Mouse (Mus musculus) MEL (cell line): Measurements from ENCODE around the gene Smim17.

Experiments
- CTCF ChIP-seq, 3 experiments: IDR thresholded peaks in 2 of 3; conservative IDR thresholded peaks in 1 of 3; 2 replicates each; pipeline ENCODE4 v1.5.1; 2011 to 2012; ENCODE audit warnings: low read length in 3 of 3, low read depth in 2 of 3, mild to moderate bottlenecking in 2 of 3, improper control_type of control experiment in 1 of 3, inconsistent platforms in 1 of 3, mixed read lengths in 1 of 3, moderate library complexity in 1 of 3; ENCODE audit not compliant: control insufficient read depth in 1 of 3, insufficient read depth in 1 of 3, poor library complexity in 1 of 3, severe bottlenecking in 1 of 3
- EP300 ChIP-seq, 2 experiments: IDR thresholded peaks; 2 replicates each; pipeline ENCODE4 v1.6.1; 2011; ENCODE audit warnings: improper control_type of control experiment in 2 of 2, low read length in 2 of 2, low read depth in 1 of 2, mild to moderate bottlenecking in 1 of 2
- NRF1 ChIP-seq: IDR thresholded peaks from 2 replicates; pipeline ENCODE4 v1.6.1; 2014; ENCODE audit warnings: low read depth, mild to moderate bottlenecking, inconsistent platforms, low read length, improper control_type of control experiment, moderate library complexity; ENCODE audit not compliant: poor library complexity, insufficient read depth, severe bottlenecking

GRCm38 (mm10) chr7:6378441-6378840, 20.1 kb upstream of the Smim17 start:
- TF ChIP-seq CTCF (IDR thresholded peaks at IDR 0.05 in 2 of 3, conservative IDR thresholded peaks at IDR 0.05 in 1 of 3; ENCODE audit: control insufficient read depth in 1 of 3, insufficient read depth in 1 of 3, low read depth in 2 of 3, low read length in 3 of 3, poor library complexity in 1 of 3, severe bottlenecking in 1 of 3) (no peak), EP300 (IDR thresholded peaks at IDR 0.05; ENCODE audit: low read depth in 1 of 2, low read length in 2 of 2) (no peak), NRF1 (no peak)
